Mouse (Mus musculus) limb, embryonic 10.5 days (tissue): Measurements from ENCODE around the gene Nol6. TPM values are rescaled to one million over a fixed set of nuclear protein-coding genes. Genes with fewer than 3 reads are reported as not detected.
"Not testable (repeated sequence)": the region's sequence is repeated elsewhere in the genome, so short reads cannot be mapped to it uniquely, and the experiment has no call there.

Experiments used
- DNase-seq: peaks from one replicate; pipeline ENCODE4 v3.0.0-alpha.2; 2017; ENCODE audit warnings: low spot score
- H3K27ac ChIP-seq: fragments of 300-500 bp; sonication (generic); 2 replicates; pipeline ENCODE4 v1.5.1; 2016; ENCODE audit warnings: mild to moderate bottlenecking
- H3K27me3 ChIP-seq: fragments of 300-500 bp; sonication (generic); 2 replicates; pipeline ENCODE4 v1.6.1; 2016; ENCODE audit warnings: low read depth, mild to moderate bottlenecking; ENCODE audit not compliant: poor library complexity, severe bottlenecking
- H3K36me3 ChIP-seq: fragments of 300-500 bp; sonication (generic); 2 replicates; pipeline ENCODE4 v1.6.1; 2016; ENCODE audit warnings: mild to moderate bottlenecking, moderate library complexity
- H3K4me1 ChIP-seq: fragments of 300-500 bp; sonication (generic); 2 replicates; pipeline ENCODE4 v1.6.1; 2016
- H3K4me3 ChIP-seq: fragments of 300-500 bp; sonication (generic); 2 replicates; pipeline ENCODE4 v1.5.1; 2016; ENCODE audit warnings: mild to moderate bottlenecking, moderate library complexity
- H3K9me3 ChIP-seq: fragments of 300-500 bp; sonication (generic); replicated peaks from 2 replicates; pipeline ENCODE4 v1.6.1; 2016; ENCODE audit warnings: mild to moderate bottlenecking
- WGBS: fragments of 180-500 bp; shearing (Covaris S2); methylation state at CpG from one replicate; pipeline ENCODE4 v1.1.7; 2016; 5-methylcytosine and 5-hydroxymethylcytosine counted together
- polyA plus RNA-seq: library from polyadenylated mRNA; unstranded; fragments of >200 nt; fragmentation: Nextera tagmentation; extraction: Ambion mirVana; gene quantifications from 2 replicates; pipeline ENCODE4 v1.2.1, GENCODE M21; 2016

Nol6 gene
- polyA plus RNA-seq, 1 experiment from 2014 or later, result 39.7 TPM

- no peaks in the 10 kb centered on the region for H3K36me3 ChIP-seq
- no peak for DNase-seq
- no peak overlapping the region for H3K27ac ChIP-seq
Measured at GRCm38 (mm10) chr4:41089705-41090104, 34.5 kb downstream of the Nol6 start.

GRCm38 (mm10) chr4:41089189-41089588 is 35.1 kb downstream of the Nol6 start:
- Histone ChIP-seq H3K9me3 (no peaks in the 10 kb centered on the region), H3K36me3 (no peaks in the 10 kb centered on the region), H3K4me1 (peaks cover 18% of the 10 kb centered on the region), H3K4me3 (no peak overlapping the region), H3K27ac (no peak overlapping the region), H3K27me3 (no peaks in the 10 kb centered on the region)
- 83% methylated on average over 4 of the region's 4 CpGs for WGBS
- no peak for DNase-seq

More at GRCm38 (mm10) chr4:41089705-41090104, 34.5 kb downstream of the Nol6 start:
- Histone ChIP-seq H3K4me3 (no peak overlapping the region), H3K27me3 (peaks cover under 1% of the 10 kb centered on the region; the same call in 1 of the 2 replicates), H3K4me1 (peaks cover 18% of the 10 kb centered on the region), H3K9me3 (no peaks in the 10 kb centered on the region)
- 68% methylated on average over 2 of the region's 2 CpGs for WGBS

DNA sequence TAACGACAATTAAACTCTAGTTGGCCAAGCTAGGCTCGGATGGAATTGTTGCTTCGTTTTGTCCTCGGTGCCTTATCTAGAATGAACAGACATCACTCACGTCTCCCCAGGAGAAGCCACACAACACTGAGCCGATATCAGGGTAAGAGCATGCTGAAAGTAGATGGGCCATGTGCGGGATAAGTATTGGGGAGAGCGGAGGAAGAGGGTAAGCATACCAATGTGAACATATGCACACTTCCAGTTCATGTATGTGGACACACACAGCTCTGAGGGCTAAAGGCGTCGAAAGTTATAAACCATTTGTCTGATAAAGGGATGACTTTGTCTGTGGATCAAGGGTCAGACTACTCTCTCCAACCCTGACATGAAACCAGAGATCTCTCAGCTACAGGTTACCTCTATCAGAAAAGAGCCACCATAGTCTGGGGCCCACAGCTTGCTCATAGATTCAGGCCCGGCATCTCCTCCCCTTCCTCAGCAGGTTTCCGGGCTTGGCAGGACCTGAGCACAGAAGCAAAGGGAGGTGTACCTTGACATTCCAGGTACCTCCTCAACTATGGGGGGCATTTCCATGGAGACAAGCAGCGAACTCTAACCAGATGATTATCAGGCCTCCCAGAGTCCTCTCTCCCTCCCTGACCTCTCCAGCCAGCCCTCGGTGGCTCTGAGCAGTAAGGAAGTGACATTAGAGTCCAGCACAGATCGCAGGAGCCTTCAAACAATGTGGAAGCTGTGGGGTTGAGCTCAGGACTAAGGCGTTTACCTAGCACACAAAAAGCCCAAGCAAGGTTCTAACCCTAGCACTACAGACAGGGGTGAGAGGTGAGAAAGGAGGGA is 36.6 kb downstream of the Nol6 start:
- no peak for DNase-seq
- 85% methylated on average over 16 of the region's 16 CpGs for WGBS
- no peak overlapping the region for H3K27ac ChIP-seq

DNA sequence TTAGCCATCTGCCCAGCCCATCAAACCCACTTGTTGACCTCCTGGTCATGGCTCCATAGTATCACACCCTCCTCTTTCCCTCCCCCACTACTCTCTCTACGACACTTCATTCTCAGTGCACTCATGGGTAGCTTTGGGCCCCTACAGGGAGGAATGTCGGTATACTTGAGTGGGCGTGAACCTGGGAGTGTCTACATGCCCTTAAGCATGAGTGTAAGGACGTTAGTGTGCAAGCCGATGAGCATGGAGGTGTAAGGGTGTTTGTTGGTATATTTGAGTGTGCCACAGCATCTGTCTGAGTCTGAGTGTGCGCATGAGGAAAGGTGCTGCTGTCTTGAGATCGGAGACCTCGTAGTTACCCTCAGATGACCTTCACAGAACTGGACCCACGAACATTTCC is 37.3 kb downstream of the Nol6 start:
- H3K4me1 ChIP-seq, result peaks cover 16% of the 10 kb centered on the region
- H3K9me3 ChIP-seq, result no peaks in the 10 kb centered on the region
- H3K36me3 ChIP-seq, result no peaks in the 10 kb centered on the region
- no peak for DNase-seq
- no peak overlapping the region for H3K4me3 ChIP-seq
- WGBS, result 81% methylated on average over 9 of the region's 9 CpGs
- H3K27me3 ChIP-seq, result no peaks in the 10 kb centered on the region
- no peak overlapping the region for H3K27ac ChIP-seq

More for the DNA sequence above, 36.6 kb downstream of the Nol6 start:
- Histone ChIP-seq H3K4me3 (no peak overlapping the region), H3K36me3 (no peaks in the 10 kb centered on the region), H3K9me3 (no peaks in the 10 kb centered on the region), H3K4me1 (peaks cover 18% of the 10 kb centered on the region), H3K27me3 (no peaks in the 10 kb centered on the region)

DNA sequence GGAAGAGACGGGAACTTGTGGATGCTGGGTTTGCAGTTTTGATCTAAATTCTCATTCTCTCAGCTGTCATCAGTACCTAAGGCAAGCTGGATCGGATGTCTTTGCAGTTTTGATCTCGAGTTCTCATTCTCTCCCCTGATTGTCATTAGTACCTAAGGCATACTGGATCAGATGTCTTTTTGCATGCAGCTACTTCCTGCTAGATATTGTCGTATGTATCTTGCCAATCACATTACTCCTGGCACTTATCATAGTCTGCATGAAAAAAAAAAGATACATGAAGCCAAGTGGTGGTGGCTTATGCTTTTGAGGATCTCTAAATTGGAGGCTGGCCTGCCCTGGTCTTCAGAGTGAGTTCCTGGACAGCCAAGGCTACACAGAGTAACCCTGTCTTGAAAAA is 39.4 kb downstream of the Nol6 start:
- Histone ChIP-seq H3K4me1 (no peaks in the 10 kb centered on the region), H3K9me3 (no peaks in the 10 kb centered on the region), H3K4me3 (no peak overlapping the region), H3K27me3 (no peaks in the 10 kb centered on the region), H3K27ac (no peak overlapping the region), H3K36me3 (no peaks in the 10 kb centered on the region)
- no peak for DNase-seq
- WGBS, result 90% methylated on average over 4 of the region's 4 CpGs

- DNase-seq, H3K27ac ChIP-seq, H3K36me3 ChIP-seq, H3K9me3 ChIP-seq, H3K27me3 ChIP-seq, H3K4me1 ChIP-seq, H3K4me3 ChIP-seq: not testable (repeated sequence)
- WGBS, result 63% methylated on average over 4 of the region's 4 CpGs
Measured at GRCm38 (mm10) chr4:41082803-41083202, 41.5 kb downstream of the Nol6 start.

GRCm38 (mm10) chr4:41081733-41082132 is 42.5 kb downstream of the Nol6 start:
- no peak overlapping the region for H3K4me3 ChIP-seq
- 83% methylated on average over 5 of the region's 5 CpGs for WGBS
- H3K27me3 ChIP-seq, result no peaks in the 10 kb centered on the region
- H3K9me3 ChIP-seq, result no peaks in the 10 kb centered on the region
- no peaks in the 10 kb centered on the region for H3K36me3 ChIP-seq
- H3K4me1 ChIP-seq, result no peaks in the 10 kb centered on the region
- H3K27ac ChIP-seq, result no peak overlapping the region
- DNase-seq, result no peak

DNA sequence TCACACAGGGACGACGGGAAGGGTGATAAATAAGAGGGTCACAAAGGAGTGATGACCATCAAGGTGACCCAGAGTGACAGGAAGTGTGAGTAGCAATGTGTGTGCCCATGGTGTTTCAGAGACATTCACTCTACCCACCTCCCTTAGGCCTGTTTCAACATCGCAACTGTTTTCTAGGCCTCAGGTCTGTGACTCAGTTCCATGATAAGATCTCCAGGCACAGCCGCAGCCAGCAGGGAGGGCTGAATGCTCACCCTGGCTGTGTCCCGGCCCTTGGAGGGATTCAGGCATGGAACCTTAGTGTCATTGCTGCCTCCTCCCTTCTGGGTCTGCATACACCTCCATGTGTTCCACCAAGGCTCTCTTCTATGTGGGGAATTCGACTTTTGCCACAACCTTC is 45.5 kb downstream of the Nol6 start:
- Histone ChIP-seq H3K9me3 (no peaks in the 10 kb centered on the region), H3K36me3 (no peaks in the 10 kb centered on the region), H3K4me1 (no peaks in the 10 kb centered on the region), H3K4me3 (no peak overlapping the region), H3K27ac (no peak overlapping the region), H3K27me3 (no peaks in the 10 kb centered on the region)
- WGBS, result 70% methylated on average over 6 of the region's 6 CpGs
- no peak for DNase-seq

- Histone ChIP-seq H3K4me3 (no peak overlapping the region), H3K27me3 (no peaks in the 10 kb centered on the region), H3K9me3 (no peaks in the 10 kb centered on the region), H3K36me3 (no peaks in the 10 kb centered on the region), H3K27ac (no peak overlapping the region), H3K4me1 (no peaks in the 10 kb centered on the region)
- 82% methylated on average over 6 of the region's 6 CpGs for WGBS
- DNase-seq, result no peak
Measured at GRCm38 (mm10) chr4:41074461-41074860, 49.8 kb downstream of the Nol6 start.

- H3K27ac ChIP-seq, result no peak overlapping the region
Measured at GRCm38 (mm10) chr4:41073008-41073817, 51.0 kb downstream of the Nol6 start.

DNA sequence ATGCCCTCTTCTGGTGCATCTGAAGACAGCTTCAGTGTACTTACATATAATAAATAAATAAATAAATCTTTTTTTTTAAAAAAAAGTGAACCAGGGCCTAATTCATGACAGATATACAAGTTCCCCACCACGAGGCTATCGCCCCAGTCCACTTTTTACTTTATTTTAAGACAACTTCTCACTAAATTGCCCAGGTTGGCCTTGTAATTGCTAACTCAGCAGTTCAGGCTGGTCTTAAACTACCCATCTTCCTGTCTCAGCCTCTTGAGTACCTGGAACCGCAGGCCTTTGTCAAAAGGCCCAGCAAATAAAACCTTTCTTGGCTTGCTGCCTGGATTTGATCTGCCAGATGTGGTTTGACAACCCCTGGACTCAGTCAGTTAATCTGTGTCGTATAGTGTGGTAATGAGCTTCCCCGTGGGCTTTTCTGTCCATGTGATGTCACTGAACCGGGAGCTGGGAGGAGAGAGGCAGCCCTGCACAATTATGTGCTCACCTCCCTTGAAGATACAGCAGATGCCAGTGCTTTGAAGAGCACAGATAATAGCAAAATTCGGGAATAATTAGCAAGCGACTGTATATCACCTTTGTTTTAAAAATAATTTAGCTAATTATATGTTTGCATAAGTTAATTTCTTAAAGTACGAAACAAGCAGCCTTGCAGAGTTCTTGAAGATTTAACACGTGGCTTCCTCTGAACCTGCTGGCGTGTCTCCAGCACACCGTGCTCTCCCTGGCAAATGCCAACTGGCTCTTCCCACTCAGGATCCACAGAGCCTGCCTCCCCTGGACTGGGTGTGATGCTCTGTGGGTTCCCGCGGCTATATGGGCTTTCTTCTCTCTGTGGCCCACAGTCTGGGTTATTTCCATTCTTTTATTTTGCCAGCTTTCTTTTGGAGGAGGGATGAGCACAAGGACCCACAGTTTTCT is 52.5 kb downstream of the Nol6 start:
- Histone ChIP-seq H3K27ac (no peak overlapping the region), H3K27me3 (no peaks in the 10 kb centered on the region), H3K9me3 (no peaks in the 10 kb centered on the region), H3K4me3 (no peak overlapping the region), H3K4me1 (no peaks in the 10 kb centered on the region), H3K36me3 (no peaks in the 10 kb centered on the region)
- 82% methylated on average over 14 of the region's 14 CpGs for WGBS
- no peak for DNase-seq

More at GRCm38 (mm10) chr4:41073008-41073817, 51.0 kb downstream of the Nol6 start:
- no peaks in the 10 kb centered on the region for H3K9me3 ChIP-seq
- no peak for DNase-seq
- H3K36me3 ChIP-seq, result no peaks in the 10 kb centered on the region
- 79% methylated on average over 12 of the region's 12 CpGs for WGBS
- no peaks in the 10 kb centered on the region for H3K27me3 ChIP-seq
- no peak overlapping the region for H3K4me3 ChIP-seq
- H3K4me1 ChIP-seq, result no peaks in the 10 kb centered on the region

GRCm38 (mm10) chr4:41065196-41065595 is 59.1 kb downstream of the Nol6 start:
- DNase-seq, result no peak
- Histone ChIP-seq H3K4me3 (no peak overlapping the region), H3K36me3 (no peaks in the 10 kb centered on the region), H3K4me1 (peaks cover 7% of the 10 kb centered on the region; the same call in 1 of the 2 replicates), H3K27me3 (no peaks in the 10 kb centered on the region; the same call in 1 of the 2 replicates), H3K9me3 (no peaks in the 10 kb centered on the region), H3K27ac (no peak overlapping the region)
- 87% methylated on average over 4 of the region's 4 CpGs for WGBS
